Mouse (Mus musculus) hindbrain, embryonic 12.5 days (tissue): ENCODE results near the gene Gm11569. TPM values are rescaled to one million over a fixed set of nuclear protein-coding genes. Genes with fewer than 3 reads are reported as not detected.
"Not testable (repeated sequence)": the region's sequence is repeated elsewhere in the genome, so short reads cannot be mapped to it uniquely, and the experiment has no call there.

Source experiments
- ATAC-seq: fragments of 200-750 bp; cut with Nextera tagmentation; 2 replicates; pipeline ENCODE4 v1.8.0; 2017; ENCODE audit warnings: moderate TSS enrichment; ENCODE audit not compliant: low FRiP score
- H3K27ac ChIP-seq: fragments of 300-500 bp; sonication (generic); 2 replicates; pipeline ENCODE4 v1.5.1; 2016; ENCODE audit warnings: mild to moderate bottlenecking
- H3K27me3 ChIP-seq: fragments of 300-500 bp; sonication (generic); 2 replicates; pipeline ENCODE4 v1.6.1; 2016; ENCODE audit warnings: mild to moderate bottlenecking
- H3K36me3 ChIP-seq: fragments of 300-500 bp; sonication (generic); 2 replicates; pipeline ENCODE4 v1.6.1; 2016; ENCODE audit warnings: mild to moderate bottlenecking
- H3K4me1 ChIP-seq: fragments of 300-500 bp; sonication (generic); 2 replicates; pipeline ENCODE4 v1.6.1; 2016
- H3K4me2 ChIP-seq: fragments of 300-500 bp; sonication (generic); replicated peaks from 2 replicates; pipeline ENCODE4 v1.6.1; 2016; ENCODE audit warnings: mild to moderate bottlenecking
- H3K4me3 ChIP-seq: fragments of 300-500 bp; sonication (generic); 2 replicates; pipeline ENCODE4 v1.5.1; 2016; ENCODE audit warnings: mild to moderate bottlenecking
- H3K9ac ChIP-seq: fragments of 300-500 bp; sonication (generic); 2 replicates; pipeline ENCODE4 v1.6.1; 2016; ENCODE audit warnings: mild to moderate bottlenecking, moderate library complexity
- H3K9me3 ChIP-seq: fragments of 300-500 bp; sonication (generic); replicated peaks from 2 replicates; pipeline ENCODE4 v1.6.1; 2016; ENCODE audit warnings: mild to moderate bottlenecking
- WGBS: fragments of 180-500 bp; shearing (Covaris S2); methylation state at CpG from one replicate; pipeline ENCODE4 v1.1.7; 2016; 5-methylcytosine and 5-hydroxymethylcytosine counted together
- polyA plus RNA-seq: library from polyadenylated mRNA; unstranded; fragments of >200 nt; fragmentation: Nextera tagmentation; extraction: Ambion mirVana; gene quantifications from 2 replicates; pipeline ENCODE4 v1.2.1, GENCODE M21; 2016

Gm11569 gene
- not detected in 2 replicates for polyA plus RNA-seq

- WGBS = no CpG with 5 or more reads among the region's 1 CpGs
- H3K4me1 ChIP-seq, H3K4me3 ChIP-seq, H3K27me3 ChIP-seq, H3K27ac ChIP-seq, H3K36me3 ChIP-seq, H3K9ac ChIP-seq, ATAC-seq, H3K9me3 ChIP-seq, H3K4me2 ChIP-seq: not testable (repeated sequence)
Observed at GRCm38 (mm10) chr11:99798832-99799231, at the start of gene Gm11569. Gm11569 (minus strand) TSS chr11:99798932.

DNA sequence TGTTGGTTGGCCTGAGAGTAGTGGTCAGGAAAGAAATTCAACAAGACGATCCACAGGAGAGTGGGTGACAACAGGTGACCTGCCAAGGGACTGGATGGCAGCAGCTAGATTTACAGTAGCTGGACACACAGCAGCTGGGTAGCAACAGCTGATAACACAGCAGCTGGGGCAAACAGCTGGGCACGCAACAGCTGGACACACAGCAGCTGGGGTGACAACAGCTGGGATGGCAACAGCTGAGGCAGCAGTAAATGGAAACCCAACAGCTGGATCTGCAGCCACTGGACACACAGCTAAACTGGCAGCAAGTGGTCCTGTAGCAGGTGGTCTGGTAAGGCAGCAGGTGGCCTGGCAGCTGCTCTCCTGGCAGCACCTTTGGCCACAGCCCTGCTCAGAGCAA is 48.0 kb upstream of the Gm11569 start:
- H3K9me3 ChIP-seq = no peaks in the 10 kb centered on the region
- no peak overlapping the region for H3K4me2 ChIP-seq
- H3K4me1 ChIP-seq = no peaks in the 10 kb centered on the region
- H3K27me3 ChIP-seq = no peaks in the 10 kb centered on the region
- H3K9ac ChIP-seq = no peak overlapping the region
- no peaks in the 10 kb centered on the region for H3K36me3 ChIP-seq
- no peak overlapping the region for H3K27ac ChIP-seq
- 88% methylated on average over 2 of the region's 2 CpGs for WGBS
- no peak for ATAC-seq
- H3K4me3 ChIP-seq = no peak overlapping the region

- no peak for ATAC-seq
- no peak overlapping the region for H3K9ac ChIP-seq
- no peaks in the 10 kb centered on the region for H3K9me3 ChIP-seq
- no peak overlapping the region for H3K4me2 ChIP-seq
- no peak overlapping the region for H3K27ac ChIP-seq
- no peaks in the 10 kb centered on the region for H3K4me1 ChIP-seq
- no peaks in the 10 kb centered on the region for H3K36me3 ChIP-seq
- 70% methylated on average over 1 of the region's 1 CpGs for WGBS
- no peaks in the 10 kb centered on the region for H3K27me3 ChIP-seq
- no peak overlapping the region for H3K4me3 ChIP-seq
Observed at GRCm38 (mm10) chr11:99842185-99842584, 43.5 kb upstream of the Gm11569 start.

DNA sequence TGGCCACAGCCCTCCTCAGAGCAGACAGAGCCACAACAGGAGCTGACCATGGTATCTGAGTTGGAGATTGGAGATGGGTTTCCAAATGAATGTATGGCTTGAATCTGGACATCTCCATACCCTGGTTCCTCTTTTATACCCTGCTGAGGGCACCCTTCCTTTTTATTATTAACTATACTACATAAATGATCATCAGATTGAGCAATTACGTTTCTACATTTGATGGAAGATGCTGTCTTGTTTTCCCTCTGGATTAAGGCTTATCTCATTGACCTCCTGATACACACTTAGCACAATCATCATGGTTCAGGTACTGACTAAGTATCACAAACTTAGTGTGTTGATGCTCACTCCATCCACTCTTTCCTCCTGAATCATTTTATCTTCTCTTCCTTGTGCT is 39.2 kb upstream of the Gm11569 start, which contains the start of gene 2300003K06Rik:
Gene 2300003K06Rik (minus strand): TSS at position 101 of the 400 bp plus-strand sequence.
- H3K36me3 ChIP-seq = no peaks in the 10 kb centered on the region
- H3K9me3 ChIP-seq = no peaks in the 10 kb centered on the region
- no peaks in the 10 kb centered on the region for H3K27me3 ChIP-seq
- 78% methylated on average over 1 of the region's 1 CpGs for WGBS
- no peak within 1 kb of the TSS for H3K4me3 ChIP-seq
- H3K27ac ChIP-seq = no peak within 1 kb of the TSS
- no peaks in the 10 kb centered on the region for H3K4me1 ChIP-seq
- no peak within 1 kb of the TSS for H3K9ac ChIP-seq
- ATAC-seq = no peak
- no peak within 1 kb of the TSS for H3K4me2 ChIP-seq

- not testable (repeated sequence) for H3K4me3 ChIP-seq, H3K27ac ChIP-seq, H3K9me3 ChIP-seq, H3K36me3 ChIP-seq, H3K4me2 ChIP-seq, H3K27me3 ChIP-seq, H3K9ac ChIP-seq, H3K4me1 ChIP-seq, ATAC-seq
- WGBS = 94% methylated on average over 2 of the region's 2 CpGs
Observed at GRCm38 (mm10) chr11:99815566-99815965, 16.8 kb upstream of the Gm11569 start, which contains the start of gene Gm11564. Gm11564 (minus strand) TSS chr11:99815666.

DNA sequence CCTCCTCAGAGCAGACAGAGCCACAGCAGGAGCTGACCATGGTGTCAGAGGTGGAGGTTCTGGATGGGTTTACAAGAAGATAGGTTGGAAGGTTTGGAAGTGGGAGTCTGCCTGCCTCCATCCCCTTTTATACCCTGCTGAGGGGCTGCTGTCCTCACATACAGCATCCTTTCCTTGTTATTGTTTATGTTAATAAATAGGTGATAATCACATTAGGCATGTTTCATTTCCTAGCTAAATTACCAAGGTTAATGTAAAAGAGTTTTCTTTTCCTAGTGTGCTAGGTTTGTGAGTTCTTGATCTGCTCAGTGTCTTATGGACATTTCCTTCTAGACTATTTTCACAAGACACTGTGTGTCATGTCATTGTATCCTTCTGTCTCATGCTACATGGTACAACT is 11.1 kb upstream of the Gm11569 start, which contains the start of gene Krtap4-13:
Gene Krtap4-13 (minus strand): TSS at position 101 of the 400 bp plus-strand sequence.
- not testable (repeated sequence) for H3K9ac ChIP-seq, H3K9me3 ChIP-seq, H3K36me3 ChIP-seq, H3K4me2 ChIP-seq, H3K4me1 ChIP-seq, H3K27ac ChIP-seq, ATAC-seq, H3K4me3 ChIP-seq, H3K27me3 ChIP-seq

DNA sequence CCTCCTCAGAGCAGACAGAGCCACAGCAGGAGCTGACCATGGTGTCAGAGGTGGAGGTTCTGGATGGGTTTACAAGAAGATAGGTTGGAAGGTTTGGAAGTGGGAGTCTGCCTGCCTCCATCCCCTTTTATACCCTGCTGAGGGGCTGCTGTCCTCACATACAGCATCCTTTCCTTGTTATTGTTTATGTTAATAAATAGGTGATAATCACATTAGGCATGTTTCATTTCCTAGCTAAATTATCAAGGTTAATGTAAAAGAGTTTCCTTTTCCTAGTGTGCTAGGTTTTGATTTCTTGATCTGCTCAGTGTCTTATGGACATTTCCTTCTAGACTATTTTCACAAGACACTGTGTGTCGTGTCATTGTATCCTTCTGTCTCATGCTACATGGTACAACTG is 5.6 kb upstream of the Gm11569 start, which contains the start of gene Gm11554:
Gene Gm11554 (minus strand): TSS at position 101 of the 400 bp plus-strand sequence.
- H3K4me1 ChIP-seq, H3K36me3 ChIP-seq, H3K27me3 ChIP-seq, H3K9ac ChIP-seq, H3K27ac ChIP-seq, H3K4me3 ChIP-seq, ATAC-seq, H3K4me2 ChIP-seq, H3K9me3 ChIP-seq: not testable (repeated sequence)
- no CpG with 5 or more reads among the region's 1 CpGs for WGBS

- Histone ChIP-seq H3K36me3 (no peaks in the 10 kb centered on the region), H3K4me1 (no peaks in the 10 kb centered on the region), H3K4me2 (no peak within 1 kb of the TSS), H3K9me3 (no peaks in the 10 kb centered on the region), H3K27me3 (0 out of 2 replicates have a peak, but pooled peaks cover 3% of the 10 kb centered on the region), H3K9ac (no peak within 1 kb of the TSS), H3K27ac (no peak within 1 kb of the TSS), H3K4me3 (no peak within 1 kb of the TSS)
- 87% methylated on average over 2 of the region's 2 CpGs for WGBS
- ATAC-seq = no peak
Observed at GRCm38 (mm10) chr11:99793367-99793766, 5.4 kb downstream of the Gm11569 start, which contains the start of gene Gm11596. Gm11596 (minus strand) TSS chr11:99793467.

DNA sequence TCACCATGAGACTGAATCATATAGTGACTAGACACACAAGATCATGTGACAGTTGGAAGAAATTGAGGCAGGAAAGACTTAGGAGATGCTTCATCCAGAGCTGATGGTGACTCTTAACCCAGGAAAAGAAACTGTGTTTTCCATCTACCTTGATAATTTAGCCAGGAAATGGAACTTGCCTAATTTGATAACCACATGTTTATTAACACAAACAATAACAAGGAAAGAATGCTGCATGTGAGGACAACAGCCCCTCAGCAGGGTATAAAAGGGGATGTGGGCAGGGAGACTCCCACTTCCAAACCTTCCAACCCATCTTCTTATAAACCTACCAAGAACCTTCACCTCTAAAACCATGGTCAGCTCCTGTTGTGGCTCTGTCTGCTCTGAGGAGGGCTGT is 13.8 kb downstream of the Gm11569 start, which contains the start of gene Krtap4-9:
Gene Krtap4-9 (plus strand): TSS at position 301 of the 400 bp plus-strand sequence.
- not testable (repeated sequence) for H3K4me1 ChIP-seq, H3K27me3 ChIP-seq, H3K9me3 ChIP-seq, H3K36me3 ChIP-seq, H3K9ac ChIP-seq, ATAC-seq, H3K4me3 ChIP-seq, H3K4me2 ChIP-seq, H3K27ac ChIP-seq

GRCm38 (mm10) chr11:99780604-99781003 is 18.1 kb downstream of the Gm11569 start, which contains the start of gene Krtap4-8:
Krtap4-8 (minus strand) TSS chr11:99780704.
- ATAC-seq = no peak
- Histone ChIP-seq H3K27ac (no peak within 1 kb of the TSS), H3K9ac (no peak within 1 kb of the TSS), H3K9me3 (no peaks in the 10 kb centered on the region), H3K4me1 (peaks cover 5% of the 10 kb centered on the region; the same call in 1 of the 2 replicates), H3K4me2 (no peak within 1 kb of the TSS), H3K4me3 (no peak within 1 kb of the TSS), H3K27me3 (no peaks in the 10 kb centered on the region), H3K36me3 (no peaks in the 10 kb centered on the region)
- WGBS = 91% methylated on average over 2 of the region's 2 CpGs

DNA sequence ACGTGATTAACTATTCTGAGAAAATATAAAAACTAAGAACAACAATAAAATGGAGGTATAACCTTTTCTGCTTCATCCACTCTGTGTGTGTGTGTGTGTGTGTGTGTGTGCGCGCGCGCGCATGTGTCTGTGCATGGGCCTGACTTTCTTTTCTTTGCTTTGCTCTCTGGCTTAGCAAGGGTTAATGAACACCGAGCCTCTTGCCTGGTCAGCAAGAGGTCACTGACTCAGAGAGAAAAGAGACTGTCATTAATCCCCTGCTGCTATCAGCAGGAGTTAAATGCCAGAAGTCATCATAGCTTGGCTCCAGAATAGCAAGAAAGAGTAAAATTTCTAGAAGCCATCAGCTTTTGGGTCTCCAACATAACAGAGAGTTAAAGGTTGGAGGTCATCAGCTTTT is 20.3 kb downstream of the Gm11569 start:
- WGBS = 53% methylated on average over 7 of the region's 7 CpGs
- Histone ChIP-seq H3K9me3 (no peaks in the 10 kb centered on the region), H3K27me3 (no peaks in the 10 kb centered on the region), H3K4me3 (no peak overlapping the region), H3K27ac (no peak overlapping the region), H3K4me2 (no peak overlapping the region), H3K4me1 (peaks cover 5% of the 10 kb centered on the region; the same call in 1 of the 2 replicates), H3K9ac (no peak overlapping the region), H3K36me3 (no peaks in the 10 kb centered on the region)
- no peak for ATAC-seq

GRCm38 (mm10) chr11:99772813-99773212 is 25.9 kb downstream of the Gm11569 start, which contains the start of gene Gm11595:
Gm11595 (minus strand) TSS chr11:99772913.
- not testable (repeated sequence) for H3K36me3 ChIP-seq, H3K27ac ChIP-seq, H3K4me1 ChIP-seq, H3K4me2 ChIP-seq, H3K4me3 ChIP-seq, ATAC-seq, H3K9me3 ChIP-seq, H3K27me3 ChIP-seq, H3K9ac ChIP-seq

DNA sequence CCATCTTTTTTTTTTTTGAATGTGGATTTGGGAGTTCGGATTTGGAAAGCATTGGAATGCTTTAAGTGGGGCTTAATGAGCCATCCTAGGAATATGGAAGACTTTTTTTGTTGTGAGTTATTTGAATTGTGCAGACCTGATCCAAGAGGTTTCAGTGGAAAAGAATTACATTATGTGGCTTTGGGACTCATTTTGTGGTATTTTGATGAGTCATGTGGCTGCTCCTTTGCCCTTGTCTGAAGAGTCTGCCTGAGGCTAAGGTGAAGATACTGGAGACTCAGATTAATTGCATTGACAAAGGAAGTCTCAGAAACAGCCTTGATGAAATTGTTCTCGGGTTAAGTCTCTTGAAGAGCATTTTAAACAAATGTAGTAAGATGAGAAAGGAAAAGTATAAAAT is 30.3 kb downstream of the Gm11569 start:
- H3K9me3 ChIP-seq = no peaks in the 10 kb centered on the region
- no peak overlapping the region for H3K4me3 ChIP-seq
- WGBS = 89% methylated on average over 2 of the region's 2 CpGs
- H3K27ac ChIP-seq = no peak overlapping the region
- no peaks in the 10 kb centered on the region for H3K36me3 ChIP-seq
- H3K4me1 ChIP-seq = no peaks in the 10 kb centered on the region
- H3K9ac ChIP-seq = no peak overlapping the region
- H3K27me3 ChIP-seq = no peaks in the 10 kb centered on the region
- H3K4me2 ChIP-seq = no peak overlapping the region
- no peak for ATAC-seq
